Mouse (Mus musculus) activated CD4-positive, CD25-positive, alpha-beta regulatory T cell, adult 9 weeks (primary cell): ENCODE measurements around the gene Gm11037. TPM values are rescaled to one million over a fixed set of nuclear protein-coding genes. Genes with fewer than 3 reads are reported as not detected.

Source experiments
- polyA plus RNA-seq: library from polyadenylated mRNA; unstranded; fragments of 100-300 nt; shearing (Covaris generic); gene quantifications from one replicate; pipeline ENCODE4 v1.2.1, GENCODE M21; 2017

Gene Gm11037
- polyA plus RNA-seq: not detected

GRCm38 (mm10) chr2:131132930-131133547, at the start of gene Gm11037:
Gene Gm11037 (plus strand): TSS chr2:131133497.

GRCm38 (mm10) chr2:131086667-131087390, 46.5 kb upstream of the Gm11037 start, which contains the start of gene Siglec1:
Gene Siglec1 (minus strand): TSS chr2:131086765.

GRCm38 (mm10) chr2:131127161-131127730, 6.1 kb upstream of the Gm11037 start, which contains the start of gene Hspa12b:
Gene Hspa12b (plus strand): TSS chr2:131127280.

GRCm38 (mm10) chr2:131159938-131160581, 26.8 kb downstream of the Gm11037 start, which contains the start of gene 1700037H04Rik:
Gene 1700037H04Rik (minus strand): TSS chr2:131160081.

GRCm38 (mm10) chr2:131179990-131180587, 46.8 kb downstream of the Gm11037 start, which contains the start of gene Cenpb:
Gene Cenpb (minus strand): TSS chr2:131180067.

Other genes starting within 250 kb of the Gm11037 start
- gene 4930402H24Rik, start 227.1 kb upstream of the Gm11037 start, polyA plus RNA-seq: 11.6 TPM
- gene Atrn, start 227.0 kb upstream of the Gm11037 start, polyA plus RNA-seq: 3.1 TPM
- gene Gfra4, start 90.4 kb upstream of the Gm11037 start, polyA plus RNA-seq: not detected
- gene Adam33, start 69.7 kb upstream of the Gm11037 start, polyA plus RNA-seq: 0.67 TPM
- 0.40 TPM for gene Siglec1, start 46.7 kb upstream of the Gm11037 start, polyA plus RNA-seq
- gene Hspa12b, start 6.2 kb upstream of the Gm11037 start, polyA plus RNA-seq: 0.21 TPM
- 49.2 TPM for gene 1700037H04Rik, start 26.6 kb downstream of the Gm11037 start, polyA plus RNA-seq
- 2.2 TPM for gene Cenpb, start 46.6 kb downstream of the Gm11037 start, polyA plus RNA-seq
- 143 TPM for gene Cdc25b, start 53.5 kb downstream of the Gm11037 start, polyA plus RNA-seq
- not detected for gene Spef1, start 53.8 kb downstream of the Gm11037 start, polyA plus RNA-seq
- 26.5 TPM for gene Ap5s1, start 73.6 kb downstream of the Gm11037 start, polyA plus RNA-seq
- gene Mavs, start 100.6 kb downstream of the Gm11037 start, polyA plus RNA-seq: 33.7 TPM
- gene Pank2, start 129.0 kb downstream of the Gm11037 start, polyA plus RNA-seq: 10.8 TPM
- gene Rnf24, start 219.4 kb downstream of the Gm11037 start, polyA plus RNA-seq: 1.9 TPM